Mouse (Mus musculus) T-helper 2 cell (primary cell): ENCODE data around the gene Ak1.

Source experiments
- in situ Hi-C: fragments of 300-600 bp; cut with MboI, MseI; formaldehyde crosslinking; loops from one replicate; pipeline ENCODE4 v1.15.1; 2025; ENCODE audit warnings: high pct_unique_total_duplicates

The Ak1 gene

DNA sequence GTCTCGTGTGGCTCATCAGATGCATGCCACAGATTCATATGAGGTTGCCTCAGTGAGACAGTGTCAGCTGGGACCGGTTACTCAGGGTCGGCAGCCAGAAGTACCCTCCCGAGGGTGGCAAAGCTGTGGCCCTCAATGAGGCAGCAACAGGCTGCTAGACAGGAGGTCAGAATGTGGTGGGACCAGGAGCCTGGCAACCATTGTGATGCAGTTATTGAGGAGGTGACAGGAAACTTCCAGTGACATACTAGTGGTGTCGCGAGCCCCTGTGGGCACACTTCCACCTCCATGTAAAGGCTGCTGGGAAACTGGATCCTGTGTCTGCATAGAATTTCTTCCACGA, at the start of gene Ak1:
TSS of gene Ak1 (plus strand) at position 242 of the 343 bp plus-strand sequence.
- in situ Hi-C loops, result no loop called here

DNA sequence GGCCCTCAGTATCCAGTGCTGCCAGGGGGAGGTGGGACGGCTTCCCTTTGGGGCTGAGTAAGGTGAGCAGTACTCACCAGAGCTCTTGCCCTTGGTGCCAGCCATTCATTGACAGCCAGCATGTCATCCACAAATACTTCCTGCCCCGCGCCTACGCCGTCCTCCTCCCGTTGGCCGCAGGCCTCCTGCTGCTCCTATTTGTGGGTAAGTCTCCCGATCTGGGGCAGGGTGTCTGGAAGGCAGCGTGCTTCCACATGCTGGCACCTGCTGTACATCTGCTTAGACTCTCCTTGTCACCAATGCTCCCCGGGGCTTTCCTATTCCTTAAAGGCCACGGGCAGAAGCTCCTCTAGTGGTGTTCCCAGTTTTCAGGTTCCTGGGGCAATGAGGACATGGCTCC, 49.4 kb upstream of the Ak1 start:
- in situ Hi-C loops, result no loop called here

GRCm38 (mm10) chr2:32574497-32574896, 47.1 kb upstream of the Ak1 start, which contains the start of gene Pip5kl1:
TSS of gene Pip5kl1 (plus strand) at chr2:32574797.
- in situ Hi-C loops, result no loop called here

GRCm38 (mm10) chr2:32574901-32575585, 46.5 kb upstream of the Ak1 start:
- in situ Hi-C loops, result no loop called here

DNA sequence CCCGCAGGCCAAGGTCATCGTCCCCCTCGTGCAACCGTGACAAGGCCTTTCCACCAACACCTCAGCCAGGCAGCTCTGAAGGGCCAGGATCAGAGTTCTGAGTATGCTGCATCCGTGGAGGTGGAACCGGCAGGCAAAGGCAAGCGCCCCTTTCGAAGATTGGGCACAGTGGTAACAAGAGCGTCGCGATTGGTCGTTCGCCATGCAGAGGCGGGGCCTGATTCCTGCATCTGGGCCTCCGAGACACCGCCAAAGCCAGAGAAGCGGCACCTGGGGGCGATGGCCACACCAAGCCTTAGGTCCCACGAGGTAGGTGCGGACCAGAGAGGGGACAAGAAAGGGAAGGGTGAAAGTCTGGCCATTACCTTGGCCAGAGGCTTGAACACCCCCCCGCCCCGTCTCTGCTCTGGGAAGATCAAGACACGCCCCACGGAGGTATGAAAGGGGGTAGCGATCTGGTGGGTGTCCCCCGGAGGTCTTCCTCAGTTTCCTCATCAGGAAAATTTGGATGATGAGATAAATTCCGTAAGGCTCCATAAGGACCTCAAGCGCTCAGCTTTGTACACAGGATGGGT, 45.9 kb upstream of the Ak1 start, which contains the start of gene 9430097D07Rik:
TSS of gene 9430097D07Rik (minus strand) at position 99 of the 575 bp plus-strand sequence.
- in situ Hi-C loops, result no loop called here

DNA sequence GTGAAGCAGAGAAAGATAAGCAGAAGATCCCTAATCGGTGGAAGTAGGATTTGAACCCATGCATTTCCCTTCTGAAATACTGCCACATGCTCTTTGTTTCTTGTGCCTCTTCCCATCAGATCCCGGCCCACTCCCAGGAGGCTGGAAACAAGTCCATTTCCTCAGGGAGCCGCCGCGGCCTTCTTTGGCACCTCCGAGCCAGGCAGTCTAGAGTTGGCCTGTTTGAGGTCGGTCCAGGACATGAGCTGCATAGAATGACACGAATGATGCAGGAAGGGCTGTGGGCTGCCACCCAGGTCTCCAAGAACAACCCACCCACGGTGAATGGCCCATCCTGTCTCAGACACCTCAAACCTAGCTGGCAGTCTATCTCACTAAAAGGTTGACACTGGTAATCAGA, 45.0 kb upstream of the Ak1 start:
- in situ Hi-C loops, result no loop called here

GRCm38 (mm10) chr2:32578146-32579046, 43.2 kb upstream of the Ak1 start:
- in situ Hi-C loops, result no loop called here

DNA sequence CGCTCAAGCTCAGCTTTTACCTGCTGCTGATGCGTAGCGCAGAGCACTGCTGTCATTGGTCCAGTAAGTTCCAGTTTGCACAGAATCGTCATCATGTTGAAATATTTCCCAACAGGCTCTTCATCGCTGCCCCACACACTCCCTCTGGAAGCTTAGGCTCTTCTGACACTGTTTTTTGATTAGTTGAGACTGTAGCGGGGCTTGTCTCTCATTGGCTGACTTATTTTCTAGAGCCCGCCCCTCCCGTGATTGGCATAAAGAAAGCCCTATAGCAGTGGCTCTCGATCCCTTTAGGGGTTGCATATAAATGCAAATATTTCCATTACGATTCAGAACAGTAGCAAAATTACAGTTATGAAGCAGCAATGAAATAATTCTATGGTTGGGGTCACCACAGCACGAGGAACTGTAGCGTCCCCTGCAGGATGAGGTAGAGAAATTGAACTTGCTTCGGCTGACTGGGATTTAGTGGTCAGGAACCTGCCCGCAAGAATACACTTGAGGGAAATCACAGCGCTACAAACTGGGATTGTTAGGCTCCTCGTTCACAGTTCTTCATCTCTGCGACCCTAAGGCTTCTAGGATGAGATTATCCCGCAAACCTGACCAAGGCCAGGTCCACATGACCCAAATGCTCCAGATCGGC, 40.0 kb upstream of the Ak1 start:
- in situ Hi-C loops, result no loop called here

DNA sequence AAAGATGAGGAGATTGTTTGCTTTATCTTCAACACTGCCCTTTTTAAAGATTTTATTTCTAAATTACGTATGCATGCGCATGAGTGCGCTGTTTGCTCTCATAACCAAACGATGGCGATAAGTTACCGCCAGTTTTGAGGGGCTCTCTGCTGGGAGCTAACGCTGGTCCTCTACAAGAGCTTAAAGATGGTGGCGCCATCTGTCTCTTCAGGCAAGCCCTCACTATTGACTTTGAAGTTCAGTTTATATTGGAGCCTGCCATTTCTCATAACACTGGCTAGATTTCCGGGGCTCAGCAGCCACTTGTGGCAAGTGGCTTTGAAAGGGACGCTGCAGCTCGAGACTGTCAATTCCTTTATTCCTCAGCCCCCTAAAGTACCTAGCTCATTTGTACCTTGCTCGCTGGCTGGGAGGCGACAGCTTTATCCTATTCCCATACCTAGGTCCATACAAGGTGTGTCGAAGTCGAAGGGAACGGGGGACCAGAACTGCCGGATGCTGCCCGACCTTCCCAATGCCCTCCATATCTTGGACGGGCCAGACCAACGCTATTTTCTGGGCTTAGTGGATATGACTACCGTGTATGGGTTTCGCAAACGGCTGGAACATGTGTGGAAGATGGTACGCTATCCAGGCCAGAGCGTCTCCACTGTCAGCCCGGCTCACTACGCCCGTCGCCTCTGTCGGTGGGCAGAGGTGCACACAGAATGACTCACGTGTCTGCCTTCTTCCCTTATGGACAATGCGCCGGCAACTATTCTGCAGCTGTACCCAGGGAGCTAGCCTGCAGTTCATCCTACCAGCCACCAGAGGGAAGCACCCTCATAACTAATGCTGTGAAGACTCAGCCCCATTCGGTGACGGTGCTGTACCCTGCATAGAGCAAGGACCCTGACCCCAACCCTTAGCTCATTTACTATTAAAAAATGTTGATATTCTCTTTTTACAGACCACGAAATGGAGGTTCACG, 38.4 kb upstream of the Ak1 start:
- in situ Hi-C loops, result no loop called here

DNA sequence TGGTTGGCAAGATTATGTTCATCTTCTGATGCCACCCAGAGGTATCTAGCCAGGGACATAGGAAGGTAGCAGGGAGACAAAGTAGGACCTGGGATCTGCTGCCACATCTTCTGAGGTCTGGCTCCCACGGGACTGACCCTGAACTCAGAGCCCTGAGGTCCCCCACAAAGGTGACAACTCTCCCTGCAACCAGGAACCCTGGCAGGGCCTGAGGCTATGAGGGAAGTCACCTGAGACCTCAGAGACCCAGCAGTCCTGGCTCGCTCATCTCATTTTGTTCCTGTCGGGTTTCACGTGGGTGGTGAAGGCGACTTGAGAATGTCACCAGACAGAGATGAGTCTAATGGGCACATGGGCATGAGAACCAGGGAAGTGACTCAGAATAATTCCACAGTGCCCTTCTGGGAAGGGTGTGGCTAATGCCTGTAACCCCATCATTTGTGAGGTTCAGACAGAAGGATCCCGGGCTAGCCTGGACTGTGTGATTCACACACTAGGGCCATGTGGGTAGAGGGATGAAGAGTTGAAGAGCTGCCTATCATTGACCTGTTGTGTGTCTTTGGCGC, 36.3 kb upstream of the Ak1 start:
- in situ Hi-C loops, result no loop called here

DNA sequence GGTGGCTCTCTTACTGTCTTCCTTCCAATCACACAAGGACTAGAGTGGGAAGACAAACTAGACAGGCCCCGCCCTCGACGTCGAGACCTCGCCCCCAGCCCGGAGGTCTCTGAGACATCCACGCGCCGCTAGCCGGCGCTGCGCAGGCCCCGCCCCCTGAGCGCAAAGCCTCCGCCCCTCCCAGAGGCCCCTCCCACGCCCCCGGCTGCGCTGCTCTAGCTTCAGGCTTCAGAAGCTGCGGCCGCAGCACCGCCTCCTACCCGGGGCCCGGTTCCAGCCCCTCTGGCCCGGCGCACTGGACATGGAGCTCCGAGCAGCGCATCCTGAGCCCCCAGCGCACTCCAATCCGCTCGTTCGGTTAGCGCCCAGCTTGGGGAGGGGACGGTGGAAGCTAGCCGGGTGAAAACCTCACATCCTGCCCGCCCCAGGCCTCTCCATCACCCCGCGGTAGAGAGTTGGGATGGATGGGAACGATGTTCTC, 34.6 kb upstream of the Ak1 start, which contains the start of gene St6galnac4:
TSS of gene St6galnac4 (plus strand) at position 225 of the 481 bp plus-strand sequence.
- in situ Hi-C loops, result no loop called here

GRCm38 (mm10) chr2:32587731-32588321, 33.7 kb upstream of the Ak1 start:
- in situ Hi-C loops, result no loop called here

- in situ Hi-C loops, result no loop called here
Measured at GRCm38 (mm10) chr2:32589213-32589795, 32.3 kb upstream of the Ak1 start.

DNA sequence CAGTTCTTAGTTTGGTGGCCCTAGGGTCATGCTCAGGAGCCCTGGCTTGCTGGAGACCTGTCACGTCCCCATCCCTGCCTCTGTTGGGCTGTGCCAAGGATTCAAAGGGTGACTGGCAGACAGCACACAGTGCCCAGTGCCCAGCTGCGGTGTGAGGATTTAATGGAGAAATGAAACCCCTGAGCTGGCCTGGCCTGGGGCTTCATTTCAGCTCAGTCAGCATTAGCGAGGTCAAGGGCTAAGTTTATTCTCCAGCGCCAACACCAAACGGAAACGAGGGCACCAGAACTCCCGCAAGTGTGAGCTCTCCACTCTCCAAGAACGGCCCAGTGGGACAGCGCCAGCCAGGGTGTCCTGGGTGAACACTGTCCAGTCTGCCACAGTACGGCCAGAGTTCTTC, 31.3 kb upstream of the Ak1 start:
- in situ Hi-C loops, result no loop called here

GRCm38 (mm10) chr2:32591249-32591648, 30.3 kb upstream of the Ak1 start:
- in situ Hi-C loops, result no loop called here

- in situ Hi-C loops, result no loop called here
Measured at GRCm38 (mm10) chr2:32596725-32597124, 24.8 kb upstream of the Ak1 start.

GRCm38 (mm10) chr2:32597248-32597647, 24.3 kb upstream of the Ak1 start:
- in situ Hi-C loops, result no loop called here

- in situ Hi-C loops, result no loop called here
Measured at GRCm38 (mm10) chr2:32597699-32598098, 23.9 kb upstream of the Ak1 start.

GRCm38 (mm10) chr2:32598506-32598905, 23.1 kb upstream of the Ak1 start:
- in situ Hi-C loops, result no loop called here
